Mouse (Mus musculus) forebrain, embryonic 14.5 days (tissue): Measurements from ENCODE around the gene Cmah. TPM values are rescaled to one million over a fixed set of nuclear protein-coding genes. Genes with fewer than 3 reads are reported as not detected.

ENCODE experiments used
- ATAC-seq: fragments of 200-750 bp; cut with Nextera tagmentation; 2 replicates; pipeline ENCODE4 v1.8.0; 2017; ENCODE audit warnings: mild to moderate bottlenecking, moderate library complexity
- DNase-seq: peaks from one replicate; pipeline ENCODE4 v3.0.0-alpha.2; 2015; ENCODE audit warnings: low spot score
- H3K27ac ChIP-seq: fragments of 300-500 bp; sonication (generic); 2 replicates; pipeline ENCODE4 v1.5.1; 2014; ENCODE audit warnings: low read depth, mild to moderate bottlenecking, control low read depth, low read length, moderate library complexity
- H3K27me3 ChIP-seq: fragments of 300-500 bp; sonication (generic); replicated peaks from 2 replicates; pipeline ENCODE4 v1.6.1; 2014; ENCODE audit warnings: low read length, control low read depth, mixed read lengths; ENCODE audit not compliant: control insufficient read depth, insufficient read depth
- H3K36me3 ChIP-seq: fragments of 300-500 bp; sonication (generic); 2 replicates; pipeline ENCODE4 v1.6.1; 2014; ENCODE audit warnings: low read length, control low read depth; ENCODE audit not compliant: control insufficient read depth, insufficient read depth
- H3K4me1 ChIP-seq: fragments of 300-500 bp; sonication (generic); 2 replicates; pipeline ENCODE4 v1.6.1; 2014; ENCODE audit warnings: antibody characterized with exemption, low read length, control low read depth; ENCODE audit not compliant: control insufficient read depth, insufficient read depth
- H3K4me2 ChIP-seq: fragments of 300-500 bp; sonication (generic); 2 replicates; pipeline ENCODE4 v1.6.1; 2014; ENCODE audit warnings: mild to moderate bottlenecking, control low read depth, low read length
- H3K4me3 ChIP-seq: fragments of 300-500 bp; sonication (generic); 2 replicates; pipeline ENCODE4 v1.5.1; 2014; ENCODE audit warnings: low read depth, low read length, control low read depth
- H3K9ac ChIP-seq: fragments of 300-500 bp; sonication (generic); 2 replicates; pipeline ENCODE4 v1.6.1; 2014; ENCODE audit warnings: mild to moderate bottlenecking, low read length, control low read depth, moderate library complexity
- H3K9me3 ChIP-seq: fragments of 300-500 bp; sonication (generic); replicated peaks from 2 replicates; pipeline ENCODE4 v1.6.1; 2016; ENCODE audit warnings: low read length, control low read depth, mixed read lengths; ENCODE audit not compliant: control insufficient read depth
- WGBS: fragments of 180-500 bp; shearing (Covaris S2); extraction: QIAGEN DNeasy Blood & Tissue Kit; methylation state at CpG from one replicate; pipeline ENCODE4 v1.1.7; 2014; 5-methylcytosine and 5-hydroxymethylcytosine counted together
- polyA plus RNA-seq: library from polyadenylated mRNA; unstranded; fragments of >200 nt; fragmentation: Nextera tagmentation; extraction: Ambion mirVana; gene quantifications from 2 replicates; pipeline ENCODE4 v1.2.1, GENCODE M21; 2014

The Cmah gene
- polyA plus RNA-seq, 1 experiment from 2014 or later: 0.20 TPM

DNA sequence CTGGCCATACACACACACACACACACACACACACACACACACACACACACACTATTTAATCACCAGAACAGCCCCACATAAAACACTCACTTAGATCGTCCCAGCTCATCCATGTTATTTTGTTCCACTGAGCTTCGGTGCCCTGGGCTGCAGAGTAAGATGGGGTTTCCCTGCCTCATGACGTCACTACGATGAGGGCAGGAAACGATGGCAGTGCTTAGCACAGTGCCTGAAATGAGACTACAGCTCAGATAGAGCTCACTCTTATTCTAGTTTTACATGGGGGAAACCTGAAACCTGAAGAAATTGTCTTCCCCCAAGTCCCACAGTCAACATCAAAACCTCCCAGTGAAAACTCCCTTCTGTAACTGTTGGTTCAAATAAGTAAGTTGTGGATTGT is 159.9 kb downstream of the Cmah start:
- WGBS: 93% methylated on average over 5 of the region's 5 CpGs
- no peak for DNase-seq
- Histone ChIP-seq H3K4me1 (no peaks in the 10 kb centered on the region), H3K36me3 (no peaks in the 10 kb centered on the region), H3K9me3 (no peaks in the 10 kb centered on the region), H3K27ac (no peak overlapping the region), H3K9ac (no peak overlapping the region), H3K27me3 (no peaks in the 10 kb centered on the region), H3K4me3 (no peak overlapping the region), H3K4me2 (no peak overlapping the region)
- ATAC-seq: no peak

DNA sequence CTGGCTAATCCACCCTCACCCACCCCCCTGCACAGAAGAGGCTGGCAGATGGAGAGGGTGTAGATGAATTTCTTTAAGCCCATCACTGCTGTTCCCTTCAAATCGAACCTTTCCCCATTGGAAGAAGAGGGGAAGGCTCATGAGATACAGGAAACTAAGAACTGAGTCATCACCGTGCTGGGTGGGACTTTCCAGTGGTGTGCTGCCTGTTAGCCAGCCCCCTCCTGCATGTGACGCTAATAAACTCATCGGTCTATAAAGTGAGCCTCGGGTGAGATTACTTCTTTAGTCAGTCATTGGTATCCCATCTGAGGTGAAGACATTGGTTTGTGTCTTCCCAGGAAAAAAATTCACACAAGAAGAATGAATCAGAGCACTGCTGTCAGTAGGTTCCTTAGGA is 160.3 kb downstream of the Cmah start:
- no peak overlapping the region for H3K9ac ChIP-seq
- H3K27me3 ChIP-seq: no peaks in the 10 kb centered on the region
- H3K4me1 ChIP-seq: no peaks in the 10 kb centered on the region
- ATAC-seq (no peak), DNase-seq (no peak)
- H3K36me3 ChIP-seq: no peaks in the 10 kb centered on the region
- H3K4me2 ChIP-seq: no peak overlapping the region
- WGBS: 91% methylated on average over 5 of the region's 5 CpGs
- H3K27ac ChIP-seq: no peak overlapping the region
- no peak overlapping the region for H3K4me3 ChIP-seq
- no peaks in the 10 kb centered on the region for H3K9me3 ChIP-seq

DNA sequence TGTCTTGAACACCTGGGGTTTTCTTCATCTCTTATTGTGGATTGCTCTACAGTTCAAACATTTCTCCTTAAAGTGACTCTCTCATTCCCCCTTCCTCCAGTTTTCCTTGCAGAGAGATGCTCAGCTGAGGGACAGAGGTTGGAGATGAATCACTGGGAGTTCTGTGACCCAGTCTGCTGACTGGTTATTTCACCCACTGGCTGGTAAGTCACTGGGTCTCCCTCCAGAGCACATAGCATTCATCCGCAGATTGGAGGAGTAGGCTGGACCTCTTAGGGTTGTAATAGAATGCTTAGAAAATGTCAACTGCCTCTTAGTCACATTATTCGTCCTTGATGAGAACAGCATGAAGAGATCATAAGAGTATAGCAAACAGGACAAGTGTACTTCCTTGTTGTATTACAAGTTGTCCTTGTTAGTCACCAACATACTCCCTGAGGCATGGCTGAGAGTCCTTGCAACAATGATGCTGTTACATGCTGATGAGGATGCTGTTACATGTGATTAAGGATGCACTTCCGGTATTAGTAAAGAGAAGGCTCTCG is 161.4 kb downstream of the Cmah start:
- WGBS: 91% methylated on average over 4 of the region's 4 CpGs
- H3K27me3 ChIP-seq: no peaks in the 10 kb centered on the region
- DNase-seq: no peak
- no peak overlapping the region for H3K27ac ChIP-seq
- H3K4me3 ChIP-seq: no peak overlapping the region
- no peaks in the 10 kb centered on the region for H3K36me3 ChIP-seq
- H3K9me3 ChIP-seq: no peaks in the 10 kb centered on the region
- H3K9ac ChIP-seq: no peak overlapping the region
- H3K4me2 ChIP-seq: no peak overlapping the region
- no peaks in the 10 kb centered on the region for H3K4me1 ChIP-seq
- no peak for ATAC-seq

DNA sequence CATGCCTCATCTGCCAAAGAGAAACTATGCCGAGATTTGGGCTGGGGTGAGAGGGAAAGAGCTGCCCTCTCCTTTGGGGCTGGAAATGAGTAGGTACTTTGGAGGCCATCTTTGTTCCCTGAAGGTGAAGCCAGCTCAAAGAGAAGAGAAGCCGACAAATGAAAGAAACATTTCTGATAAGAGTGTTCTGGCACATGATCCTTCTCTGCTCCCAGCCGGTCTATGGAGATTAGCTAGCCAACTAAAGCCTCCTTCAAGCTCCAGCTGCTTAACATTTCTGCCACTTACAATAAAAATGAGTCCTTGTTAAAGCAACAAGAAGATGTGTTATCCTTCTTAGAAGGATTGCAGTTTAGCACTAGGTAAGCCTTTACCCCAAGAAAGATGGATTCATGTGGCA is 162.3 kb downstream of the Cmah start:
- H3K9me3 ChIP-seq: no peaks in the 10 kb centered on the region

DNA sequence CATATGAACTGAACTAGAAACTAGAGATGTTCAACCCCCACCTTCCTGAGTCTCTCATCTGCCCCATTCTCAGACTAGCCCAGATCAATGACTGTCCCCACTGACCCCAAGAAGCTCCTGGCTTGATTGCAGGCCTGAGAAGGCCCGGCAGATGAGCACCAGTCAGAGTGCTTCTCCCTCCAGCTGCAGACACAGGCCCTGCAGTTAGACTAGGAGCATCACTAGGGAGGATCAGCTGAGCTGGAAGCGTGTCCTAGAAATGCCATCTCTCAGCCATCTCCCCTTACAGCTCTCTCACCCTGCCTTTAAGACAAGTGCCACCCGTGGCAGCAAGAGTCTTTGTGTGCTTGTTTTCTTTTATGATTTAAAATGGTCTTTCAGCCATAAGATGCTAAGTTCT is 162.8 kb downstream of the Cmah start:
- H3K9ac ChIP-seq: no peak overlapping the region
- no peaks in the 10 kb centered on the region for H3K36me3 ChIP-seq
- no peaks in the 10 kb centered on the region for H3K27me3 ChIP-seq
- no peak overlapping the region for H3K4me2 ChIP-seq
- no peak overlapping the region for H3K27ac ChIP-seq
- ATAC-seq: no peak
- no peak for DNase-seq
- WGBS: 76% methylated on average over 3 of the region's 3 CpGs
- no peak overlapping the region for H3K4me3 ChIP-seq
- H3K4me1 ChIP-seq: no peaks in the 10 kb centered on the region
- no peaks in the 10 kb centered on the region for H3K9me3 ChIP-seq

More for the DNA sequence above, 162.3 kb downstream of the Cmah start:
- WGBS: 92% methylated on average over 3 of the region's 3 CpGs
- H3K27ac ChIP-seq: no peak overlapping the region
- no peaks in the 10 kb centered on the region for H3K36me3 ChIP-seq
- H3K4me2 ChIP-seq: no peak overlapping the region
- ATAC-seq (no peak), DNase-seq (no peak)
- no peaks in the 10 kb centered on the region for H3K4me1 ChIP-seq
- H3K27me3 ChIP-seq: no peaks in the 10 kb centered on the region
- no peak overlapping the region for H3K9ac ChIP-seq
- H3K4me3 ChIP-seq: no peak overlapping the region

DNA sequence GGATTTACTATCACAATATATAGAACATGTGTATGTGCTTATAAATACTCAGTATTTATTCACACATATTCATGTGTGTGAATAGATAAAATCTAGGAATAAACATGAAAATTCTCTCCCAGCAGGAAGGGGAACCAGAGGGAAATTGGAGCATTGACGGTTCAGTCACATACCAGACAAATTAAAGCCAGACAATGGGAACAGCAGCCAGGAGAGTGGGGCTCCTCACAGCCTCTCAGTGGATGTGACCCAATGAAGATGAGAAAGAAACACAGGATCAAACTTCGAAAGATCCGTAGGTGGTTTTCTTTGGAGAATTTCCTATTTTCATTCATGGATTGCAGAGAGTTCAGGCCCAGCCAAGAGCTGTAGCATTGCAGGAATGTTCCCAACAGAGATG is 163.9 kb downstream of the Cmah start:
- no peaks in the 10 kb centered on the region for H3K9me3 ChIP-seq
- WGBS: 71% methylated on average over 3 of the region's 3 CpGs
- ATAC-seq (no peak), DNase-seq (no peak)
- no peaks in the 10 kb centered on the region for H3K36me3 ChIP-seq
- no peak overlapping the region for H3K27ac ChIP-seq
- no peak overlapping the region for H3K4me2 ChIP-seq
- no peak overlapping the region for H3K9ac ChIP-seq
- H3K4me3 ChIP-seq: no peak overlapping the region
- no peaks in the 10 kb centered on the region for H3K27me3 ChIP-seq
- no peaks in the 10 kb centered on the region for H3K4me1 ChIP-seq

DNA sequence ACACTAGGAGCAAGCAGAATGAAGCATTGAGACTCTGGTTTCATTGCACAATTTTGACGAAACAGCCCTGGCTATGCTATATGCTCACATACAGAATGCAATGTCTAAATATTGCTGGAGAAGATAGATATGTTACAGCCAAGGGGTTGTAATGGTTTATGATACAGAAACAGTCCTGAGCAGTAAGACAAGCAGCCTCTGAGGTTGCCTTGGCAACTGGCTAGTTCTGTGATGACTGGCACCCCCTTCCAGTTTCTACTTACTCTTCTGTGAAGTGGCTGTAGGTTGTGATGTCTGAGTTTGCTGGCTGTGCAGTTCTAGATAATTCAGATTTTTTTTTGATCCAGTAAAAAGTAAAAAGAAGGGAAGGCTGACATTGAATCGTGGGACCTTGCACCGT is 166.6 kb downstream of the Cmah start:
- ATAC-seq (no peak), DNase-seq (peak; percentile 50)

DNA sequence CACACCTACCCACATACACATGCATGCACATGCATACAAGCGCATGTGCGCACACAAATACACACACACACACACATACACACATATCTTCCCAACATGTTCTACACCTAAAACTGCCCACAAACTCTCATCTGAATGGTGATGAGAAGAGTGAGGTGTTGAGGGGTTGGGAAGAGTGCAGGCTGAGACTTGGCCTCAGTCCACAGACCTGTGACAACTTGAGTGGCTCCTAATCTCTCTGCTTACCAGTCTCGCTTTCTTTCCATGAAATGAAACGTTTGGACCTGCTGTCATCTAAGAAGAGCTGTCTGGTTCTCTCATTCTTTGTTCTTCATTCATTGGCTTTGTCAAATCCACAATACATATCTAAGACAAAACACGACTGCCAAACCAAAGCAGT is 169.1 kb downstream of the Cmah start:
- no peak overlapping the region for H3K9ac ChIP-seq
- no peak for DNase-seq
- H3K9me3 ChIP-seq: no peaks in the 10 kb centered on the region
- no peaks in the 10 kb centered on the region for H3K4me1 ChIP-seq
- H3K4me2 ChIP-seq: no peak overlapping the region
- H3K27me3 ChIP-seq: no peaks in the 10 kb centered on the region
- 83% methylated on average over 5 of the region's 5 CpGs for WGBS
- H3K27ac ChIP-seq: no peak overlapping the region
- no peak for ATAC-seq
- H3K4me3 ChIP-seq: no peak overlapping the region
- no peaks in the 10 kb centered on the region for H3K36me3 ChIP-seq

More for the DNA sequence above, 166.6 kb downstream of the Cmah start:
- no peak overlapping the region for H3K27ac ChIP-seq
- H3K4me3 ChIP-seq: no peak overlapping the region
- no peaks in the 10 kb centered on the region for H3K27me3 ChIP-seq
- no peaks in the 10 kb centered on the region for H3K4me1 ChIP-seq
- no peak overlapping the region for H3K4me2 ChIP-seq
- H3K9me3 ChIP-seq: no peaks in the 10 kb centered on the region
- WGBS: 89% methylated on average over 3 of the region's 3 CpGs
- H3K9ac ChIP-seq: no peak overlapping the region
- no peaks in the 10 kb centered on the region for H3K36me3 ChIP-seq

DNA sequence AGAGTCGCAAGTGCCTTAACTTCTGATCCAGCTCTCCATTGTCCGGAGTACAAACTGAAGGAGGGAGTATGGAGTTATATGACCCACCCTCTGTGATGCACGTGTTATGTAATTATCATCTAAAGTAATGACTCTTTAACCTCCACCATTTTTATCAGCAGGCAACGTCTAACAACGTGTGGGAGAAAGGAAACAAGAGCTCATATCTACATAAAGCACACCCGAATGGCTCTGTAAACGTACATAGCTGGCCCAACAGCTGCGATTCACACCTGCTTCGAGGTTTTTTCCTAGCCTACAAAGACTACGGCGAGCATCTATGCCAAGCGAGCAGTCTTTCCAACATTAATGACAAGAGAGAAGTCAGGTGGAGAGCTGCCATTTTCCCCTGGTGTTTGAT is 169.8 kb downstream of the Cmah start:
- H3K27ac ChIP-seq: no peak overlapping the region
- H3K9ac ChIP-seq: no peak overlapping the region
- no peaks in the 10 kb centered on the region for H3K36me3 ChIP-seq
- no peaks in the 10 kb centered on the region for H3K27me3 ChIP-seq
- no peak overlapping the region for H3K4me2 ChIP-seq
- WGBS: 85% methylated on average over 12 of the region's 12 CpGs
- no peaks in the 10 kb centered on the region for H3K4me1 ChIP-seq
- no peaks in the 10 kb centered on the region for H3K9me3 ChIP-seq
- DNase-seq (no peak), ATAC-seq (no peak)
- H3K4me3 ChIP-seq: no peak overlapping the region
